Mouse (Mus musculus) lung, postnatal 4 days (tissue): Measurements from ENCODE around the gene Zfp420.

Source experiments
- DNase-seq, 2 experiments: peaks; one replicate each; pipeline ENCODE4 v3.0.0; 2021

The Zfp420 gene

GRCm38 (mm10) chr7:29905966-29906681 is 46.3 kb downstream of the Zfp420 start, which contains the start of gene Zfp27:
Zfp27 (minus strand) TSS chr7:29906572.
- peak; percentile 65 to 71 for DNase-seq

GRCm38 (mm10) chr7:29906682-29907058 is 46.9 kb downstream of the Zfp420 start:
- DNase-seq = no peak

GRCm38 (mm10) chr7:29907206-29907605 is 47.4 kb downstream of the Zfp420 start:
- DNase-seq = no peak

- peak; percentile 88 for DNase-seq
Measured at GRCm38 (mm10) chr7:29908130-29908950, 48.6 kb downstream of the Zfp420 start, which contains the start of gene Zfp383. Zfp383 (plus strand) TSS chr7:29908223.

- DNase-seq = no peak
Measured at GRCm38 (mm10) chr7:29910252-29910651, 50.5 kb downstream of the Zfp420 start.

- DNase-seq = no peak
Measured at GRCm38 (mm10) chr7:29912172-29912571, 52.4 kb downstream of the Zfp420 start.

GRCm38 (mm10) chr7:29917371-29918061 is 57.7 kb downstream of the Zfp420 start:
- DNase-seq = no peak

GRCm38 (mm10) chr7:29918062-29918453 is 58.3 kb downstream of the Zfp420 start:
- peak; percentile 13 to 73 for DNase-seq

GRCm38 (mm10) chr7:29921439-29922093 is 61.8 kb downstream of the Zfp420 start:
- no peak for DNase-seq

GRCm38 (mm10) chr7:29922780-29923179 is 63.0 kb downstream of the Zfp420 start:
- no peak for DNase-seq
